Mouse (Mus musculus): ENCODE data around the gene Atad1. TPM values are rescaled to one million over a fixed set of nuclear protein-coding genes. Genes with fewer than 3 reads are reported as not detected.

The Atad1 gene
- polyA plus RNA-seq, 1 experiment from 2014 or later = 71.5 TPM

GRCm38 (mm10) chr19:32754188-32755000 lies 14.8 kb upstream of the Atad1 start:
- Histone ChIP-seq H3K27me3 (ENCODE audit: control insufficient read depth, insufficient read depth, low read length) (0 out of 2 replicates have a peak, but pooled peaks cover 2% of the 10 kb centered on the region), H3K9me3 (ENCODE audit: control insufficient read depth, low read length) (no peaks in the 10 kb centered on the region), H3K4me2 (ENCODE audit: low read depth, severe bottlenecking) (0 out of 2 replicates have a peak overlapping the region, but pooled peaks have one; percentile 7), H3K4me3 (ENCODE audit: low read depth, low read length) (no peak overlapping the region), H3K4me1 (ENCODE audit: control insufficient read depth, insufficient read depth, low read length) (peaks cover 7% of the 10 kb centered on the region; the same call in 1 of the 2 replicates), H3K27ac (replicated peaks; ENCODE audit: low read depth, low read length) (no peak overlapping the region), H3K36me3 (ENCODE audit: control insufficient read depth, insufficient read depth, low read length) (no peaks in the 10 kb centered on the region), H3K9ac (ENCODE audit: low read length) (no peak overlapping the region)
- DNase-seq (ENCODE audit: low spot score) (peak; percentile 31), ATAC-seq (ENCODE audit: insufficient number of reproducible peaks, low FRiP score, low TSS enrichment, low read depth) (no peak)
- 22% methylated on average over 15 of the region's 15 CpGs for WGBS

- no peaks in the 10 kb centered on the region for H3K9me3 ChIP-seq (ENCODE audit: control insufficient read depth, low read length)
- WGBS = 76% methylated on average over 3 of the region's 3 CpGs
- no peak overlapping the region for H3K4me3 ChIP-seq (ENCODE audit: low read depth, low read length)
- no peak for DNase-seq (ENCODE audit: low spot score)
- H3K27ac ChIP-seq (replicated peaks; ENCODE audit: low read depth, low read length) = no peak overlapping the region
- no peak for ATAC-seq (ENCODE audit: insufficient number of reproducible peaks, low FRiP score, low TSS enrichment, low read depth)
- peaks cover 7% of the 10 kb centered on the region; the same call in 1 of the 2 replicates for H3K4me1 ChIP-seq (ENCODE audit: control insufficient read depth, insufficient read depth, low read length)
- no peaks in the 10 kb centered on the region for H3K36me3 ChIP-seq (ENCODE audit: control insufficient read depth, insufficient read depth, low read length)
- 0 out of 2 replicates have a peak, but pooled peaks cover 2% of the 10 kb centered on the region for H3K27me3 ChIP-seq (ENCODE audit: control insufficient read depth, insufficient read depth, low read length)
- H3K4me2 ChIP-seq (ENCODE audit: low read depth, severe bottlenecking) = no peak overlapping the region
- no peak overlapping the region for H3K9ac ChIP-seq (ENCODE audit: low read length)
Measured at GRCm38 (mm10) chr19:32753386-32753785, 13.8 kb upstream of the Atad1 start.

GRCm38 (mm10) chr19:32752357-32752756 lies 12.8 kb upstream of the Atad1 start:
- 0 out of 2 replicates have a peak, but pooled peaks cover 2% of the 10 kb centered on the region for H3K27me3 ChIP-seq (ENCODE audit: control insufficient read depth, insufficient read depth, low read length)
- DNase-seq (ENCODE audit: low spot score) = no peak
- WGBS = 92% methylated on average over 6 of the region's 6 CpGs

GRCm38 (mm10) chr19:32749425-32749824 lies 9.8 kb upstream of the Atad1 start:
- H3K9ac ChIP-seq (ENCODE audit: low read length) = no peak overlapping the region
- no peaks in the 10 kb centered on the region for H3K36me3 ChIP-seq (ENCODE audit: control insufficient read depth, insufficient read depth, low read length)
- H3K27ac ChIP-seq (replicated peaks; ENCODE audit: low read depth, low read length) = no peak overlapping the region
- 0 out of 2 replicates have a peak, but pooled peaks cover 1% of the 10 kb centered on the region for H3K27me3 ChIP-seq (ENCODE audit: control insufficient read depth, insufficient read depth, low read length)
- WGBS = 21% methylated on average over 6 of the region's 6 CpGs
- no peaks in the 10 kb centered on the region for H3K9me3 ChIP-seq (ENCODE audit: control insufficient read depth, low read length)
- H3K4me3 ChIP-seq (ENCODE audit: low read depth, low read length) = no peak overlapping the region
- peak; percentile 38 for DNase-seq (ENCODE audit: low spot score)
- H3K4me1 ChIP-seq (ENCODE audit: control insufficient read depth, insufficient read depth, low read length) = no peaks in the 10 kb centered on the region
- ATAC-seq (ENCODE audit: insufficient number of reproducible peaks, low FRiP score, low TSS enrichment, low read depth) = no peak
- H3K4me2 ChIP-seq (ENCODE audit: low read depth, severe bottlenecking) = no peak overlapping the region

More at GRCm38 (mm10) chr19:32752357-32752756, 12.8 kb upstream of the Atad1 start:
- no peak overlapping the region for H3K4me3 ChIP-seq (ENCODE audit: low read depth, low read length)
- no peaks in the 10 kb centered on the region for H3K36me3 ChIP-seq (ENCODE audit: control insufficient read depth, insufficient read depth, low read length)
- no peak overlapping the region for H3K27ac ChIP-seq (replicated peaks; ENCODE audit: low read depth, low read length)
- no peak for ATAC-seq (ENCODE audit: insufficient number of reproducible peaks, low FRiP score, low TSS enrichment, low read depth)
- no peak overlapping the region for H3K4me2 ChIP-seq (ENCODE audit: low read depth, severe bottlenecking)
- H3K9ac ChIP-seq (ENCODE audit: low read length) = no peak overlapping the region
- no peaks in the 10 kb centered on the region for H3K9me3 ChIP-seq (ENCODE audit: control insufficient read depth, low read length)
- peaks cover 7% of the 10 kb centered on the region; the same call in 1 of the 2 replicates for H3K4me1 ChIP-seq (ENCODE audit: control insufficient read depth, insufficient read depth, low read length)

GRCm38 (mm10) chr19:32740641-32741345 lies 1.2 kb upstream of the Atad1 start:
- WGBS = 80% methylated on average over 4 of the region's 4 CpGs
- H3K27me3 ChIP-seq (ENCODE audit: control insufficient read depth, insufficient read depth, low read length) = no peaks in the 10 kb centered on the region

GRCm38 (mm10) chr19:32737844-32738243 lies 1.7 kb downstream of the Atad1 start:
- H3K4me3 ChIP-seq (ENCODE audit: low read depth, low read length) = no peak overlapping the region
- WGBS = 87% methylated on average over 7 of the region's 7 CpGs
- no peaks in the 10 kb centered on the region for H3K27me3 ChIP-seq (ENCODE audit: control insufficient read depth, insufficient read depth, low read length)
- H3K9ac ChIP-seq (ENCODE audit: low read length) = no peak overlapping the region
- H3K9me3 ChIP-seq (ENCODE audit: control insufficient read depth, low read length) = no peaks in the 10 kb centered on the region
- no peaks in the 10 kb centered on the region for H3K4me1 ChIP-seq (ENCODE audit: control insufficient read depth, insufficient read depth, low read length)
- no peak overlapping the region for H3K27ac ChIP-seq (replicated peaks; ENCODE audit: low read depth, low read length)
- H3K36me3 ChIP-seq (ENCODE audit: control insufficient read depth, insufficient read depth, low read length) = no peaks in the 10 kb centered on the region
- no peak for ATAC-seq (ENCODE audit: insufficient number of reproducible peaks, low FRiP score, low TSS enrichment, low read depth)
- DNase-seq (ENCODE audit: low spot score) = no peak
- H3K4me2 ChIP-seq (ENCODE audit: low read depth, severe bottlenecking) = no peak overlapping the region

More at GRCm38 (mm10) chr19:32740641-32741345, 1.2 kb upstream of the Atad1 start:
- no peak overlapping the region for H3K9ac ChIP-seq (ENCODE audit: low read length)
- H3K4me3 ChIP-seq (ENCODE audit: low read depth, low read length) = no peak overlapping the region
- no peak overlapping the region for H3K4me2 ChIP-seq (ENCODE audit: low read depth, severe bottlenecking)
- ATAC-seq (ENCODE audit: insufficient number of reproducible peaks, low FRiP score, low TSS enrichment, low read depth) = no peak
- DNase-seq (ENCODE audit: low spot score) = no peak
- H3K4me1 ChIP-seq (ENCODE audit: control insufficient read depth, insufficient read depth, low read length) = no peaks in the 10 kb centered on the region
- no peaks in the 10 kb centered on the region for H3K36me3 ChIP-seq (ENCODE audit: control insufficient read depth, insufficient read depth, low read length)
- no peak overlapping the region for H3K27ac ChIP-seq (replicated peaks; ENCODE audit: low read depth, low read length)
- H3K9me3 ChIP-seq (ENCODE audit: control insufficient read depth, low read length) = no peaks in the 10 kb centered on the region

GRCm38 (mm10) chr19:32732922-32733321 lies 6.7 kb downstream of the Atad1 start:
- DNase-seq (ENCODE audit: low spot score) (no peak), ATAC-seq (ENCODE audit: insufficient number of reproducible peaks, low FRiP score, low TSS enrichment, low read depth) (no peak)
- H3K4me1 ChIP-seq (ENCODE audit: control insufficient read depth, insufficient read depth, low read length) = no peaks in the 10 kb centered on the region
- H3K9ac ChIP-seq (ENCODE audit: low read length) = no peak overlapping the region
- 0 out of 2 replicates have a peak, but pooled peaks cover 3% of the 10 kb centered on the region for H3K27me3 ChIP-seq (ENCODE audit: control insufficient read depth, insufficient read depth, low read length)
- H3K36me3 ChIP-seq (ENCODE audit: control insufficient read depth, insufficient read depth, low read length) = no peaks in the 10 kb centered on the region
- no peak overlapping the region for H3K4me2 ChIP-seq (ENCODE audit: low read depth, severe bottlenecking)
- H3K4me3 ChIP-seq (ENCODE audit: low read depth, low read length) = no peak overlapping the region
- no peaks in the 10 kb centered on the region for H3K9me3 ChIP-seq (ENCODE audit: control insufficient read depth, low read length)
- no peak overlapping the region for H3K27ac ChIP-seq (replicated peaks; ENCODE audit: low read depth, low read length)

- Histone ChIP-seq H3K4me3 (ENCODE audit: low read depth, low read length) (no peak overlapping the region), H3K4me1 (ENCODE audit: control insufficient read depth, insufficient read depth, low read length) (peaks cover 3% of the 10 kb centered on the region; the same call in 1 of the 2 replicates), H3K9ac (ENCODE audit: low read length) (no peak overlapping the region), H3K9me3 (ENCODE audit: control insufficient read depth, low read length) (no peaks in the 10 kb centered on the region), H3K4me2 (ENCODE audit: low read depth, severe bottlenecking) (no peak overlapping the region), H3K27ac (replicated peaks; ENCODE audit: low read depth, low read length) (no peak overlapping the region), H3K27me3 (ENCODE audit: control insufficient read depth, insufficient read depth, low read length) (0 out of 2 replicates have a peak, but pooled peaks cover 3% of the 10 kb centered on the region), H3K36me3 (ENCODE audit: control insufficient read depth, insufficient read depth, low read length) (no peaks in the 10 kb centered on the region)
- DNase-seq (ENCODE audit: low spot score) = no peak
- ATAC-seq (ENCODE audit: insufficient number of reproducible peaks, low FRiP score, low TSS enrichment, low read depth) = no peak
- WGBS = 82% methylated on average over 4 of the region's 4 CpGs
Measured at GRCm38 (mm10) chr19:32729785-32730184, 9.8 kb downstream of the Atad1 start.

Measured in limb, embryonic 11.5 days (tissue).